Comparison of ENCODE assay signal across 9 mouse cellular contexts in genomic region chr11:59808170-59808960, GRCm38 (mm10). TPM values are rescaled to one million over a fixed set of nuclear protein-coding genes. Genes with fewer than 3 reads are reported as not detected.
DNase-seq lines count a peak whose midpoint lies in the region; ATAC-seq and TF ChIP-seq lines count a peak whose summit lies in the region.
"Had no signal": no experiment of that assay in that cellular context is flagged by ENCODE, and none has a peak within 500 bp of the region (broad histone marks: within the 10 kb centered on the region; RNA-seq: fewer than 3 reads in every experiment).

No protein-coding gene starts in this region.

- H3K9ac ChIP-seq in heart, embryonic 11.5 days (ENCODE audit: low read depth, low read length): peak overlapping the region; percentile 19; the same call in 1 of the 2 replicates
- H3K9ac ChIP-seq in CH12.LX (ENCODE audit: insufficient read depth, low read depth): peak overlapping the region; percentile 97; the same call in 1 of the 2 replicates
- H3K9ac ChIP-seq in forebrain, embryonic 13.5 days: peak overlapping the region; percentile 80
- H3K9ac ChIP-seq in liver, embryonic 15.5 days: peak overlapping the region; percentile 51; the same call in 1 of the 2 replicates

- no peak for TF ChIP-seq RAD21 in CH12.LX (IDR thresholded peaks at IDR 0.05; ENCODE audit: low read depth, low read length)

- H3K79me2 ChIP-seq in CH12.LX (replicated peaks; ENCODE audit: control insufficient read depth, extremely low read depth, insufficient read depth, poor library complexity, severe bottlenecking): peaks cover 16% of the 10 kb centered on the region

- in situ Hi-C loops in CH12.LX (cut with MboI; ENCODE audit: low pct_ligation_motif_present, low pct_unique_long_range_greater_than_20kb, low sequenced_read_pairs): no loop called here

- WGBS in heart, embryonic 11.5 days (ENCODE audit: insufficient replicate concordance): 69% methylated on average over 14 of the region's 14 CpGs
- WGBS in forebrain, embryonic 13.5 days: 76% methylated on average over 14 of the region's 14 CpGs
- 63% methylated on average over 14 of the region's 14 CpGs for WGBS in liver, embryonic 15.5 days (ENCODE audit: insufficient replicate concordance)

- DNase-seq in heart, postnatal 4 days: no peak
- no peak for DNase-seq in CH12.LX (ENCODE audit: extremely low read depth)
- DNase-seq in layer of hippocampus, postnatal 14 days (ENCODE audit: low spot score in 2 of 2): no peak
- no peak for DNase-seq in left cerebral cortex, adult 8-10 months (ENCODE audit: low spot score in 2 of 2)
- DNase-seq in cerebellum, adult 9-11 months: no peak

- TF ChIP-seq CTCF in CH12.LX (conservative IDR thresholded peaks at IDR 0.05 in 1 of 2, IDR thresholded peaks at IDR 0.05 in 1 of 2; ENCODE audit: low read depth in 2 of 2, low read length in 2 of 2): peak in 1 of 2 experiments; percentile 63; a peak in 2 of 4 replicates

- 0 out of 2 replicates have a peak, but pooled peaks have one; percentile 14 for TF ChIP-seq POLR2A in CH12.LX (IDR thresholded peaks at IDR 0.05; ENCODE audit: low read depth, low read length)

- peaks cover 16% of the 10 kb centered on the region for H3K36me3 ChIP-seq in heart, embryonic 11.5 days (ENCODE audit: control insufficient read depth, insufficient read depth, low read length)
- peaks cover 40 to 48% of the 10 kb centered on the region in 2 experiments for H3K36me3 ChIP-seq in CH12.LX (replicated peaks in 1 of 2; ENCODE audit: control insufficient read depth in 1 of 2, insufficient read depth in 1 of 2, low read length in 1 of 2)
- peaks cover 44% of the 10 kb centered on the region for H3K36me3 ChIP-seq in forebrain, embryonic 13.5 days (ENCODE audit: poor library complexity, severe bottlenecking)
- H3K36me3 ChIP-seq in liver, embryonic 15.5 days (replicated peaks): peaks cover 43% of the 10 kb centered on the region

- no peaks in the 10 kb centered on the region for H3K9me3 ChIP-seq in heart, embryonic 11.5 days (replicated peaks; ENCODE audit: control insufficient read depth, low read length)
- H3K9me3 ChIP-seq in CH12.LX (replicated peaks; ENCODE audit: low read length): no peaks in the 10 kb centered on the region
- H3K9me3 ChIP-seq in forebrain, embryonic 13.5 days (replicated peaks): no peaks in the 10 kb centered on the region
- no peaks in the 10 kb centered on the region for H3K9me3 ChIP-seq in liver, embryonic 15.5 days (replicated peaks)

- ATAC-seq in heart, embryonic 11.5 days (replicated peaks; ENCODE audit: insufficient number of reproducible peaks, low FRiP score, low TSS enrichment): no peak
- no peak for ATAC-seq in forebrain, embryonic 13.5 days
- no peak for ATAC-seq in liver, embryonic 15.5 days (ENCODE audit: insufficient read depth)

- peak overlapping the region; percentile 82 for H3K4me2 ChIP-seq in heart, embryonic 11.5 days
- H3K4me2 ChIP-seq in CH12.LX (ENCODE audit: insufficient read depth, low read depth, poor library complexity, severe bottlenecking): peak overlapping the region; percentile 89
- peak overlapping the region; percentile 88 for H3K4me2 ChIP-seq in forebrain, embryonic 13.5 days
- peak overlapping the region; percentile 94 for H3K4me2 ChIP-seq in liver, embryonic 15.5 days

- H3K27me3 ChIP-seq in heart, embryonic 11.5 days (ENCODE audit: control insufficient read depth, insufficient read depth, low read length): no peaks in the 10 kb centered on the region
- no peaks in the 10 kb centered on the region for H3K27me3 ChIP-seq in CH12.LX (replicated peaks)
- no peaks in the 10 kb centered on the region for H3K27me3 ChIP-seq in forebrain, embryonic 13.5 days
- no peaks in the 10 kb centered on the region for H3K27me3 ChIP-seq in liver, embryonic 15.5 days
- H3K27me3 ChIP-seq: Patski had no signal

- TF ChIP-seq EP300 in CH12.LX (IDR thresholded peaks at IDR 0.05; ENCODE audit: low read length): no peak

- dilution Hi-C loops in CH12.LX (cut with MboI; ENCODE audit: extremely low pct_ligation_motif_present, extremely low pct_unique_long_range_greater_than_20kb, low sequenced_read_pairs): no loop called here

- H3K4me1 ChIP-seq in heart, embryonic 11.5 days (ENCODE audit: control insufficient read depth, insufficient read depth, low read length): peaks cover 14% of the 10 kb centered on the region
- H3K4me1 ChIP-seq in CH12.LX (ENCODE audit: control insufficient read depth in 1 of 2, insufficient read depth in 2 of 2): peaks cover 9 to 62% of the 10 kb centered on the region in 2 experiments
- H3K4me1 ChIP-seq in forebrain, embryonic 13.5 days: peaks cover 12% of the 10 kb centered on the region
- peaks cover 32% of the 10 kb centered on the region for H3K4me1 ChIP-seq in liver, embryonic 15.5 days (replicated peaks)

- H3K27ac ChIP-seq in heart, embryonic 11.5 days (ENCODE audit: low read depth, low read length): peak overlapping the region; percentile 98; the same call in 1 of the 2 replicates
- H3K27ac ChIP-seq in CH12.LX (ENCODE audit: insufficient read depth, low read depth): 0 out of 2 replicates have a peak overlapping the region, but pooled peaks have one; percentile 5
- H3K27ac ChIP-seq in forebrain, embryonic 13.5 days: no peak overlapping the region
- peak overlapping the region; percentile 93 for H3K27ac ChIP-seq in liver, embryonic 15.5 days (replicated peaks)

- peak overlapping the region; percentile 78 for H3K4me3 ChIP-seq in heart, embryonic 11.5 days (ENCODE audit: low read depth, low read length)
- H3K4me3 ChIP-seq in CH12.LX (replicated peaks in 1 of 3; ENCODE audit: low read depth in 2 of 3, low read length in 2 of 3, poor library complexity in 1 of 3): peak overlapping the region; percentile 67 to 96 (median 92)
- H3K4me3 ChIP-seq in forebrain, embryonic 13.5 days: peak overlapping the region; percentile 83
- H3K4me3 ChIP-seq in liver, embryonic 15.5 days (replicated peaks): peak overlapping the region; percentile 83

TF ChIP-seq in CH12.LX, 34 proteins besides CTCF, POLR2A, EP300 and RAD21:
- TF ChIP-seq MAX (IDR thresholded peaks at IDR 0.05; ENCODE audit: low read length) (peak; percentile 21; the same call in 1 of the 2 replicates), ZNF384 (IDR thresholded peaks at IDR 0.05; ENCODE audit: low read depth, low read length) (peak; percentile 9; the same call in 1 of the 2 replicates), JUN (IDR thresholded peaks at IDR 0.05; ENCODE audit: insufficient read depth, low read depth, low read length) (no peak)

RNA-seq across cellular contexts. Expression of gene Flcn, which starts 1.5 kb away (rescaled TPM):
- polyA plus RNA-seq in heart, embryonic 11.5 days (2014; fragmentation: Nextera tagmentation; extraction: Ambion mirVana): 21.4 and 22.6 TPM in 2 replicates
- total RNA-seq in heart, postnatal 4 days (2021): 10 to 100 TPM; 22.1 to 28.0 TPM
- total RNA-seq in CH12.LX (2012; rRNA removed) (36.1 and 37.2 TPM in 2 replicates), CH12.LX (2014; rRNA removed) (28.7 and 31.7 TPM in 2 replicates)
- polyA plus RNA-seq in CH12.LX (2012; ENCODE audit: insufficient read length, low read depth): 31.1 and 35.1 TPM in 2 replicates
- 32.2 and 39.6 TPM in 2 replicates for polyA plus RNA-seq in forebrain, embryonic 13.5 days (2015; fragmentation: Nextera tagmentation; extraction: Ambion mirVana)
- polyA plus RNA-seq in liver, embryonic 15.5 days (2015; fragmentation: Nextera tagmentation; extraction: Ambion mirVana): 13.6 and 15.8 TPM in 2 replicates
- total RNA-seq in layer of hippocampus, postnatal 14 days (2021): 10 to 100 TPM; 34.6 to 40.1 TPM
- 10 to 100 TPM; 47.2 to 49.1 (median 47.6) TPM for total RNA-seq in left cerebral cortex, adult 8-10 months (2022)

RNA-seq across cellular contexts. Expression of gene Pld6, which starts 20.9 kb away (rescaled TPM):
- polyA plus RNA-seq in heart, embryonic 11.5 days (2014; fragmentation: Nextera tagmentation; extraction: Ambion mirVana): 1.2 and 1.7 TPM in 2 replicates
- total RNA-seq in heart, postnatal 4 days (2021): 1 to 10 TPM; 1.9 to 2.2 TPM
- total RNA-seq in CH12.LX (2012; rRNA removed): not detected in 2 replicates
- total RNA-seq in CH12.LX (2014; rRNA removed): not detected in 2 replicates
- polyA plus RNA-seq in CH12.LX (2012; ENCODE audit: insufficient read length, low read depth): not detected in 2 replicates
- polyA plus RNA-seq in forebrain, embryonic 13.5 days (2015; fragmentation: Nextera tagmentation; extraction: Ambion mirVana): 1.3 and 2.2 TPM in 2 replicates
- 2.3 and 2.7 TPM in 2 replicates for polyA plus RNA-seq in liver, embryonic 15.5 days (2015; fragmentation: Nextera tagmentation; extraction: Ambion mirVana)
- total RNA-seq in layer of hippocampus, postnatal 14 days (2021): under 1 TPM; 0.91 to 0.92 TPM
- 1 to 10 TPM in 3 of 4 experiments, under 1 TPM in 1; 0.86 to 1.6 (median 1.3) TPM for total RNA-seq in left cerebral cortex, adult 8-10 months (2022)

RNA-seq across cellular contexts. Expression of gene Nt5m, which starts 30.9 kb away (rescaled TPM):
- polyA plus RNA-seq in heart, embryonic 11.5 days (2014; fragmentation: Nextera tagmentation; extraction: Ambion mirVana): 31.7 and 36.5 TPM in 2 replicates
- total RNA-seq in heart, postnatal 4 days (2021): 10 to 100 TPM; 25.3 to 29.2 TPM
- total RNA-seq in CH12.LX (2012; rRNA removed) (23.1 and 24.3 TPM in 2 replicates), CH12.LX (2014; rRNA removed) (24.6 and 25.7 TPM in 2 replicates)
- polyA plus RNA-seq in CH12.LX (2012; ENCODE audit: insufficient read length, low read depth): 16.4 and 22.3 TPM in 2 replicates
- 46.6 and 51.2 TPM in 2 replicates for polyA plus RNA-seq in forebrain, embryonic 13.5 days (2015; fragmentation: Nextera tagmentation; extraction: Ambion mirVana)
- 13.7 and 16.0 TPM in 2 replicates for polyA plus RNA-seq in liver, embryonic 15.5 days (2015; fragmentation: Nextera tagmentation; extraction: Ambion mirVana)
- total RNA-seq in layer of hippocampus, postnatal 14 days (2021): 10 to 100 TPM; 60.5 to 63.3 TPM
- 10 to 100 TPM; 41.1 to 48.3 (median 48.2) TPM for total RNA-seq in left cerebral cortex, adult 8-10 months (2022)

RNA-seq across cellular contexts. Expression of gene Cops3, which starts 31.3 kb away (rescaled TPM):
- 168 and 181 TPM in 2 replicates for polyA plus RNA-seq in heart, embryonic 11.5 days (2014; fragmentation: Nextera tagmentation; extraction: Ambion mirVana)
- 10 to 100 TPM; 83.9 to 85.6 TPM for total RNA-seq in heart, postnatal 4 days (2021)
- total RNA-seq in CH12.LX (2012; rRNA removed): 128 and 140 TPM in 2 replicates
- total RNA-seq in CH12.LX (2014; rRNA removed): 317 and 374 TPM in 2 replicates
- polyA plus RNA-seq in CH12.LX (2012; ENCODE audit: insufficient read length, low read depth): 248 and 267 TPM in 2 replicates
- polyA plus RNA-seq in forebrain, embryonic 13.5 days (2015; fragmentation: Nextera tagmentation; extraction: Ambion mirVana): 233 and 246 TPM in 2 replicates
- polyA plus RNA-seq in liver, embryonic 15.5 days (2015; fragmentation: Nextera tagmentation; extraction: Ambion mirVana): 86.6 and 89.6 TPM in 2 replicates
- 10 to 100 TPM; 69.7 to 72.3 TPM for total RNA-seq in layer of hippocampus, postnatal 14 days (2021)
- 10 to 100 TPM; 72.0 to 79.6 (median 77.9) TPM for total RNA-seq in left cerebral cortex, adult 8-10 months (2022)

Comparison
In these comparisons a context has a peak if more than half of its experiments do, and no peak if none do; other contexts are left out.
1. H3K9ac ChIP-seq: peak in every context shown above with its lines; median percentile 97 in CH12.LX; 80 in forebrain, embryonic 13.5 days; 51 in liver, embryonic 15.5 days; 19 in heart, embryonic 11.5 days.